Mouse (Mus musculus): ENCODE results near the gene Setd1b. TPM values are rescaled to one million over a fixed set of nuclear protein-coding genes. Genes with fewer than 3 reads are reported as not detected.
"Not testable (repeated sequence)": the region's sequence is repeated elsewhere in the genome, so short reads cannot be mapped to it uniquely, and the experiment has no call there.

Gene Setd1b
- total and polyA plus RNA-seq, 2 experiments from 2014 or later = 5.1 to 6.1 TPM

GRCm38 (mm10) chr5:123194856-123195255 is 52.9 kb downstream of the Setd1b start:
- H3K9ac ChIP-seq (replicated peaks; ENCODE audit: low read depth, low read length) = no peak overlapping the region
- no peak for DNase-seq (ENCODE audit: low spot score)
- no peak overlapping the region for H3K4me2 ChIP-seq (ENCODE audit: low read depth, low read length)
- no peak for ATAC-seq (ENCODE audit: insufficient read depth, low read depth)
- H3K9me3 ChIP-seq (replicated peaks; ENCODE audit: control insufficient read depth, low read length) = no peaks in the 10 kb centered on the region; the same call in 1 of the 2 replicates
- 88% methylated on average over 6 of the region's 6 CpGs for WGBS
- TF ChIP-seq CTCF (IDR thresholded peaks at IDR 0.05; ENCODE audit: low read depth) (no peak), EP300 (IDR thresholded peaks at IDR 0.05; ENCODE audit: low read depth) (no peak)
- no peaks in the 10 kb centered on the region for H3K36me3 ChIP-seq (replicated peaks; ENCODE audit: control insufficient read depth, insufficient read depth, low read length)
- no peak overlapping the region for H3K4me3 ChIP-seq (ENCODE audit: low read depth, low read length)
- H3K27ac ChIP-seq (ENCODE audit: low read depth) = no peak overlapping the region
- no peaks in the 10 kb centered on the region for H3K4me1 ChIP-seq (ENCODE audit: control insufficient read depth, insufficient read depth)
- no peaks in the 10 kb centered on the region for H3K27me3 ChIP-seq (ENCODE audit: control insufficient read depth, insufficient read depth, low read length)

- Histone ChIP-seq H3K27ac (ENCODE audit: low read depth) (no peak overlapping the region), H3K4me2 (ENCODE audit: low read depth, low read length) (no peak overlapping the region), H3K4me1 (ENCODE audit: control insufficient read depth, insufficient read depth) (no peaks in the 10 kb centered on the region), H3K9me3 (replicated peaks; ENCODE audit: control insufficient read depth, low read length) (no peaks in the 10 kb centered on the region; the same call in 1 of the 2 replicates), H3K27me3 (ENCODE audit: control insufficient read depth, insufficient read depth, low read length) (no peaks in the 10 kb centered on the region), H3K36me3 (replicated peaks; ENCODE audit: control insufficient read depth, insufficient read depth, low read length) (no peaks in the 10 kb centered on the region), H3K9ac (replicated peaks; ENCODE audit: low read depth, low read length) (no peak overlapping the region), H3K4me3 (ENCODE audit: low read depth, low read length) (no peak overlapping the region)
- no peak for DNase-seq (ENCODE audit: low spot score)
- no peak for ATAC-seq (ENCODE audit: insufficient read depth, low read depth)
- TF ChIP-seq EP300 (IDR thresholded peaks at IDR 0.05; ENCODE audit: low read depth) = no peak
- TF ChIP-seq CTCF (IDR thresholded peaks at IDR 0.05; ENCODE audit: low read depth) = no peak
- 84% methylated on average over 16 of the region's 16 CpGs for WGBS
Measured at GRCm38 (mm10) chr5:123195500-123196000, 53.6 kb downstream of the Setd1b start.

- TF ChIP-seq EP300 (IDR thresholded peaks at IDR 0.05; ENCODE audit: low read depth) (no peak), CTCF (IDR thresholded peaks at IDR 0.05; ENCODE audit: low read depth) (no peak)
- H3K27ac ChIP-seq (ENCODE audit: low read depth) = no peak overlapping the region
- WGBS = 76% methylated on average over 4 of the region's 4 CpGs
- no peaks in the 10 kb centered on the region for H3K36me3 ChIP-seq (replicated peaks; ENCODE audit: control insufficient read depth, insufficient read depth, low read length)
- H3K4me1 ChIP-seq (ENCODE audit: control insufficient read depth, insufficient read depth) = no peaks in the 10 kb centered on the region
- no peaks in the 10 kb centered on the region for H3K27me3 ChIP-seq (ENCODE audit: control insufficient read depth, insufficient read depth, low read length)
- ATAC-seq (ENCODE audit: insufficient read depth, low read depth) (no peak), DNase-seq (ENCODE audit: low spot score) (no peak)
- H3K4me3 ChIP-seq (ENCODE audit: low read depth, low read length) = no peak overlapping the region
- no peaks in the 10 kb centered on the region for H3K9me3 ChIP-seq (replicated peaks; ENCODE audit: control insufficient read depth, low read length)
- no peak overlapping the region for H3K9ac ChIP-seq (replicated peaks; ENCODE audit: low read depth, low read length)
- no peak overlapping the region for H3K4me2 ChIP-seq (ENCODE audit: low read depth, low read length)
Measured at GRCm38 (mm10) chr5:123196746-123197145, 54.8 kb downstream of the Setd1b start.

GRCm38 (mm10) chr5:123198523-123198922 is 56.5 kb downstream of the Setd1b start:
- no peaks in the 10 kb centered on the region for H3K4me1 ChIP-seq (ENCODE audit: control insufficient read depth, insufficient read depth)
- H3K9ac ChIP-seq (replicated peaks; ENCODE audit: low read depth, low read length) = no peak overlapping the region
- no peak overlapping the region for H3K4me3 ChIP-seq (ENCODE audit: low read depth, low read length)
- H3K36me3 ChIP-seq (replicated peaks; ENCODE audit: control insufficient read depth, insufficient read depth, low read length) = no peaks in the 10 kb centered on the region
- no peak for TF ChIP-seq CTCF (IDR thresholded peaks at IDR 0.05; ENCODE audit: low read depth)
- no peak for TF ChIP-seq EP300 (IDR thresholded peaks at IDR 0.05; ENCODE audit: low read depth)
- H3K27me3 ChIP-seq (ENCODE audit: control insufficient read depth, insufficient read depth, low read length) = no peaks in the 10 kb centered on the region
- no peak overlapping the region for H3K27ac ChIP-seq (ENCODE audit: low read depth)
- no peak overlapping the region for H3K4me2 ChIP-seq (ENCODE audit: low read depth, low read length)
- ATAC-seq (ENCODE audit: insufficient read depth, low read depth) (no peak), DNase-seq (ENCODE audit: low spot score) (no peak)
- no peaks in the 10 kb centered on the region for H3K9me3 ChIP-seq (replicated peaks; ENCODE audit: control insufficient read depth, low read length)
- 44% methylated on average over 4 of the region's 4 CpGs for WGBS

GRCm38 (mm10) chr5:123200816-123201522 is 59.0 kb downstream of the Setd1b start:
- H3K4me1 ChIP-seq (ENCODE audit: control insufficient read depth, insufficient read depth); H3K9me3 ChIP-seq (replicated peaks; ENCODE audit: control insufficient read depth, low read length); ATAC-seq (ENCODE audit: insufficient read depth, low read depth); H3K4me3 ChIP-seq (ENCODE audit: low read depth, low read length); H3K9ac ChIP-seq (replicated peaks; ENCODE audit: low read depth, low read length); H3K4me2 ChIP-seq (ENCODE audit: low read depth, low read length); H3K36me3 ChIP-seq (replicated peaks; ENCODE audit: control insufficient read depth, insufficient read depth, low read length); DNase-seq (ENCODE audit: low spot score); H3K27me3 ChIP-seq (ENCODE audit: control insufficient read depth, insufficient read depth, low read length); H3K27ac ChIP-seq (ENCODE audit: low read depth): not testable (repeated sequence)
- 75% methylated on average over 5 of the region's 7 CpGs for WGBS

GRCm38 (mm10) chr5:123201523-123201892 is 59.5 kb downstream of the Setd1b start:
- Histone ChIP-seq H3K9me3 (replicated peaks; ENCODE audit: control insufficient read depth, low read length) (no peaks in the 10 kb centered on the region), H3K36me3 (replicated peaks; ENCODE audit: control insufficient read depth, insufficient read depth, low read length) (no peaks in the 10 kb centered on the region), H3K4me2 (ENCODE audit: low read depth, low read length) (no peak overlapping the region), H3K4me3 (ENCODE audit: low read depth, low read length) (no peak overlapping the region), H3K9ac (replicated peaks; ENCODE audit: low read depth, low read length) (no peak overlapping the region), H3K27ac (ENCODE audit: low read depth) (no peak overlapping the region), H3K4me1 (ENCODE audit: control insufficient read depth, insufficient read depth) (no peaks in the 10 kb centered on the region), H3K27me3 (ENCODE audit: control insufficient read depth, insufficient read depth, low read length) (no peaks in the 10 kb centered on the region)
- no peak for ATAC-seq (ENCODE audit: insufficient read depth, low read depth)
- TF ChIP-seq CTCF (IDR thresholded peaks at IDR 0.05; ENCODE audit: low read depth) = no peak
- TF ChIP-seq EP300 (IDR thresholded peaks at IDR 0.05; ENCODE audit: low read depth) = no peak
- no peak for DNase-seq (ENCODE audit: low spot score)
- 75% methylated on average over 7 of the region's 7 CpGs for WGBS
